Mouse (Mus musculus): ENCODE results near the gene Wbp2. TPM values are rescaled to one million over a fixed set of nuclear protein-coding genes. Genes with fewer than 3 reads are reported as not detected.

Wbp2 gene
- polyA plus RNA-seq, 1 experiment, result 669 TPM

- no peak for TF ChIP-seq GATA1 (IDR thresholded peaks at IDR 0.05; ENCODE audit: low read length)
These were observed 25.0 kb downstream of the Wbp2 start for GRCm38 (mm10) chr11:116061641-116062415.

DNA sequence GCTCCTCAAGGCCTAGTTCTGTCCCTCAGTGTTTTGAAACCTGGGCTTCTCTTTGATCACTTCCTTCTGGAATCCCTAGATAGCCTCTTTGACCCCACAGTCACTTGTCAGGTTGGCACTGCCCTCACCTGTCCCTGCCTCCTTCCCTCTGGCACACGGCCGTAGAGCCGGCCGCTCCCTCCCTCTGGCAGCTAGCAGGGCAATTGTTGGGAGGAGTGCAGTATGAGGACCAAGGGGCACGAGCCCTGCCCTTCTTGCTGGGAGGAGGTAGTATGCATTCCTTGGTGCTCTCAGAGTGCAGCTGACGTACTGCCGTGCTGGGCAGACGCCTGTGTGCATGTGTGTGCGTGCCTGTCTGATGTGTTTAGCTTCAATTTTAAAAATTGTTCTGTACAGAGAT lies 26.2 kb downstream of the Wbp2 start:
- TF ChIP-seq GATA1 (IDR thresholded peaks at IDR 0.05; ENCODE audit: low read length), result no peak

GRCm38 (mm10) chr11:116059691-116060025 lies 27.1 kb downstream of the Wbp2 start:
- TF ChIP-seq GATA1 (IDR thresholded peaks at IDR 0.05; ENCODE audit: low read length), result no peak

DNA sequence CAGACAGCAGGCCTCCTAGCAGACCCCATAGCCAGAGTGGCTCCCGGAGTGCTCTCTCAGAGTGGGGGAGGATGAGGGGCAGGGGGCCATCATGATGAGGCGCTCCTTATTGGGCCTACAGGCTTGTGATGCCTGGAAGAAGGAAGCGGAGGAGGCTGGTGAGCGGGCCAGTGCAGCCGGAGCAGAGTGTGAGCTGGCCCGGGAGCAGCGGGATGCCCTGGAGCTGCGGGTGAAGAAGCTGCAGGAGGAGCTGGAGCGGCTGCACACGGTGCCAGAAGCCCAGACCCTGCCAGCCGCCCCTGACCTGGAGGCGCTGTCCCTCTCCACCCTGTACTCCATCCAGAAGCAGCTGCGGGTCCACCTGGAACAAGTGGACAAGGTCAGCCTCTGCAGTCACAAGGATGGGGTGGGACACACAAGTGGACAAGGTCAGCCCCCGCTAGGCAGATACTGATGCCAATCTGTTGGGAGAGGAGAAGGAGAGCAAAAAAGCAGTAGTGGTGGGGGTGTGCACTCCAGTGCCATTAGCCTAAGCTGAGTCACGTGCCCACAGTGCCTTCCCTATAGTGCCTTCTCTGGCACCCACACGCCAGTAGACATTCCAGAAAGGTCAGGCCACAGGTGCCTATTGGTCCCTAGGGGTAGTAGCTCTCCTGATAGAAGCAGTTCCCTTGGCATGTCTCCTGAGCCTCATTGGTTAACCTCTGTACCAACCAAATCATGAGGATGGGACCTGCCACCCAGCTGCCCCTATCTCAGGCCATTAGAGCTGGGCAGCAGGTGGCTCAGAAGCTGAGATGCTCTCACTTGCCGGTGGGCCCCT lies 27.7 kb downstream of the Wbp2 start:
- no peak for TF ChIP-seq GATA1 (IDR thresholded peaks at IDR 0.05; ENCODE audit: low read length)

GRCm38 (mm10) chr11:116058022-116058614 lies 28.7 kb downstream of the Wbp2 start:
- no peak for TF ChIP-seq GATA1 (IDR thresholded peaks at IDR 0.05; ENCODE audit: low read length)

DNA sequence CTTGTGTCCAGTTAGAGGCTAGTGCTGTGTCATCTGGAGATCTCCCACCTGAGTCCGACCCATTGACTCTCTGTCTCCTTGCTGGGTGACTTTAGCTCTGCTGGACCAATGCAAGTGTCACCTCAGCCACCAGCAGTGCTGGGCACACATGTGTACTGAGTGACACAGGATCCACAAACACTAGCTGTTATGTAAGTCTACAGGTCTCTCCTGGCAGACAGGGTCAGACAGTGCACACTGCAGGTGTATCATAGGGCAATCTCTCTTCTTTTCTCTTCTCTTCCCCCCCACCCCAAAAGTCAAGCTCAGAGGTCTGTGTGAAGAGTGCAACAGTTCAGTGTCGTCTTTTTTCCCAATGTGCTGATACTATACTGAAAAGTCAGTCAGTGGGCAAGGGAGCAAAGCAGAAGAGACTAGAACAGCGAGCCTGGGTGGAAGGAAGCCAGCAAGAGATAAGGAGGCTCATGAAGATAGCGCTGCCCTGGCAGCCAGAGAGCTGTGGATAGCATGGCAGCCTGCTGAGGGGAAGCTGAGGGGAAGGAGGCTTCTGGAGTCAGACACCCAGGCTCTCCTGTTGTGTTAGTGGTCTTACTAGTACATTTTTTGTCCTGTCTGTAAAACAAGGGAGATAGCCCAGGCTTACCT lies 29.4 kb downstream of the Wbp2 start:
- TF ChIP-seq GATA1 (IDR thresholded peaks at IDR 0.05; ENCODE audit: low read length), result peak; percentile 50

DNA sequence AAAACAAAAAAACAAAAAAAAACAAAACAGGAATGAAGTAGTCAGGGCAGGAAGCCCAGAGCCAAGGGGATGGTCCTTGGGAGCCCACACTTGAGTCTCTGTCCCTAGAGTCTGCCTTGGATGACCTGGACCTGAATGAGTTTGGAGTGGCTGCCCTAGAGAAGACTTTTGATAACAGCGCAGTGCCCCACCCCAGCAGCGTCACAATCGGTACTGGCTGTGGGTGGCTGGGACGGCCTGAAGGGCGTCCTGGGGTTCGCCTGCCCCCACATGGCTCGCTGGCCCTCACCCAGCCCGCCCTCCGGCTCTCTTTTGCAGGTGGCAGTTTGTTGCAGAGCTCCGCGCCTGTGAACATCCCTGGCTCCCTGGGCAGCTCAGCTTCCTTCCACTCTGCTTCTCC lies 30.9 kb downstream of the Wbp2 start:
- TF ChIP-seq GATA1 (IDR thresholded peaks at IDR 0.05; ENCODE audit: low read length), result no peak

- no peak for TF ChIP-seq GATA1 (IDR thresholded peaks at IDR 0.05; ENCODE audit: low read length)
These were observed 33.1 kb downstream of the Wbp2 start for GRCm38 (mm10) chr11:116053510-116054229.

DNA sequence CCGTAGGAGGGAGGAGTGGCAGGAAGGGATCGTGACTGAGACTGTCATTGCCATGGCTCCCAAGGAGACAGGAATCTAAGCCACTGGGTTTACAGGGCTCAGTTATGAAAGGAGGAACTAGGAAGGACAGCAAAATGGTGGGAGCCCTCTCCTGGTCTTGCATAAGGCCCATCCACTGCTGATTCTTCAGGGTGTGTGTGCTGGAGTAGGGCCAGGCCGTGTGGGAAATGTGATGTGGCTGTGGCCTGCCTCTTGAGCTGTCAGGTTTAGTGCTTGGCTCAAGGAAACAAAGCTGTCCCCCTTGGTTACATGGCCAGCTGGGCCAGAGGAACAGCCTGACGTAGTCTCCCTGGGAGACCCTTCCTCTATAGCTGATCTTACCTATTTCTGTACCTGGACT lies 36.6 kb downstream of the Wbp2 start:
- TF ChIP-seq GATA1 (IDR thresholded peaks at IDR 0.05; ENCODE audit: low read length), result no peak

DNA sequence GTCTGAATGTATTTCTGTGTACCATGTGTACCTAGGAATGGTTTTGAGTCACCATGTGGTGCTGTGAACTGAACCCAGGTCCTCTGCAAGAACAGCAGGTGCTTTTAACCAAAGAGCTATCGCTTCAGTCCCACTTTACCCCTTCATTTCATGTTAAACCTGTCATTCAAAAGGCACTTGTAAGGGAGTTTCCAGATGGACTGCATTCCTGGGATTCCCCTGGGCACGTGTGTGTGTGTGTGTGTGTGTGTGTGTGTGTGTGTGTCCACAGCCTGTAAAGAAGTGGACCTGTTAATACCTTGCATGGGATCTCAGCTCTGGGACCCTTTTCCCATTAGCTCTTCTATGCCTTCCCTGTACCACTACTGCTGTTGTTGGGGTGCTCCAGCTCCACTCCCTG lies 37.2 kb downstream of the Wbp2 start:
- no peak for TF ChIP-seq GATA1 (IDR thresholded peaks at IDR 0.05; ENCODE audit: low read length)

- no peak for TF ChIP-seq GATA1 (IDR thresholded peaks at IDR 0.05; ENCODE audit: low read length)
These were observed 41.6 kb downstream of the Wbp2 start for GRCm38 (mm10) chr11:116045173-116045572.

GRCm38 (mm10) chr11:116043286-116043685 lies 43.5 kb downstream of the Wbp2 start:
- TF ChIP-seq GATA1 (IDR thresholded peaks at IDR 0.05; ENCODE audit: low read length), result no peak

GRCm38 (mm10) chr11:116042372-116043138 lies 44.2 kb downstream of the Wbp2 start:
- no peak for TF ChIP-seq GATA1 (IDR thresholded peaks at IDR 0.05; ENCODE audit: low read length)

DNA sequence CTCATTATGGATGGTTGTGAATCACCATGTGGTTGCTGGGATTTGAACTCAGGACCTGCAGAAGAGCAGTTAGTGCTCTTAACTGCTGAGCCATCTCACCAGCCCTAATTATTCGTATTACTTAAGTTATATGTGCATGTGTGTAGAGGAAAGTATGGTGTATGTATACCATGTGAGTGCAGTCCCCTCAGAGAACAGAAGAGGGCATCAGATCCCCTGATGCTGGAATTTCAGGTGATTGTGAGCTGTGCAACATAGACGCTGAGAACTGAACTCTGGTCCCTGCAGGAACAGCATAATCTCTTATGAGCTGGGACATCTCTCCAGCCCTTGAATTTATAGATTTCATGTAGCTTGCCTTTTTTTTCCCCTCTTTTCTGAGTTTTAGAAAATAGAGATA lies 45.0 kb downstream of the Wbp2 start:
- TF ChIP-seq GATA1 (IDR thresholded peaks at IDR 0.05; ENCODE audit: low read length), result no peak

GRCm38 (mm10) chr11:116040593-116040992 lies 46.2 kb downstream of the Wbp2 start:
- TF ChIP-seq GATA1 (IDR thresholded peaks at IDR 0.05; ENCODE audit: low read length), result no peak

Data from G1E-ER4 (cell line).